Mouse (Mus musculus) heart, embryonic 12.5 days (tissue): ENCODE results near the gene Nploc4. TPM values are rescaled to one million over a fixed set of nuclear protein-coding genes. Genes with fewer than 3 reads are reported as not detected.

Experiments
- ATAC-seq: fragments of 200-750 bp; cut with Nextera tagmentation; 2 replicates; pipeline ENCODE4 v1.8.0; 2017; ENCODE audit warnings: moderate TSS enrichment, moderate library complexity; ENCODE audit not compliant: insufficient number of reproducible peaks, low FRiP score
- H3K27ac ChIP-seq: fragments of 300-500 bp; sonication (generic); 2 replicates; pipeline ENCODE4 v1.5.1; 2016; ENCODE audit warnings: mild to moderate bottlenecking, moderate library complexity; ENCODE audit not compliant: poor library complexity, severe bottlenecking
- H3K27me3 ChIP-seq: fragments of 300-500 bp; sonication (generic); replicated peaks from 2 replicates; pipeline ENCODE4 v1.6.1; 2016; ENCODE audit warnings: mild to moderate bottlenecking, moderate library complexity
- H3K36me3 ChIP-seq: fragments of 300-500 bp; sonication (generic); 2 replicates; pipeline ENCODE4 v1.6.1; 2016; ENCODE audit warnings: mild to moderate bottlenecking, moderate library complexity
- H3K4me1 ChIP-seq: fragments of 300-500 bp; sonication (generic); replicated peaks from 2 replicates; pipeline ENCODE4 v1.6.1; 2016; ENCODE audit warnings: mild to moderate bottlenecking
- H3K4me2 ChIP-seq: fragments of 300-500 bp; sonication (generic); 2 replicates; pipeline ENCODE4 v1.6.1; 2016; ENCODE audit warnings: mild to moderate bottlenecking, moderate library complexity
- H3K4me3 ChIP-seq: fragments of 300-500 bp; sonication (generic); 2 replicates; pipeline ENCODE4 v1.5.1; 2016; ENCODE audit warnings: mild to moderate bottlenecking
- H3K9ac ChIP-seq: fragments of 300-500 bp; sonication (generic); 2 replicates; pipeline ENCODE4 v1.6.1; 2016; ENCODE audit warnings: mild to moderate bottlenecking, moderate library complexity
- H3K9me3 ChIP-seq: fragments of 300-500 bp; sonication (generic); replicated peaks from 2 replicates; pipeline ENCODE4 v1.6.1; 2016; ENCODE audit warnings: mild to moderate bottlenecking, moderate library complexity
- WGBS: fragments of 180-500 bp; shearing (Covaris S2); methylation state at CpG from one replicate; pipeline ENCODE4 v1.1.7; 2016; 5-methylcytosine and 5-hydroxymethylcytosine counted together
- polyA plus RNA-seq: library from polyadenylated mRNA; unstranded; fragments of >200 nt; fragmentation: Nextera tagmentation; extraction: Ambion mirVana; gene quantifications from 2 replicates; pipeline ENCODE4 v1.2.1, GENCODE M21; 2016

Nploc4 gene
- polyA plus RNA-seq, 1 experiment from 2014 or later: 43.2 TPM

- H3K4me1 ChIP-seq: peaks cover 16% of the 10 kb centered on the region
- no peak overlapping the region for H3K27ac ChIP-seq
- WGBS: 64% methylated on average over 6 of the region's 6 CpGs
- no peaks in the 10 kb centered on the region for H3K9me3 ChIP-seq
- peaks cover 48% of the 10 kb centered on the region for H3K36me3 ChIP-seq
- H3K27me3 ChIP-seq: no peaks in the 10 kb centered on the region
- H3K4me2 ChIP-seq: peak overlapping the region; percentile 92
- no peak for ATAC-seq
- H3K4me3 ChIP-seq: peak overlapping the region; percentile 82
- H3K9ac ChIP-seq: peak overlapping the region; percentile 92
These were observed 21.5 kb upstream of the Nploc4 start for GRCm38 (mm10) chr11:120458847-120459597.

GRCm38 (mm10) chr11:120457772-120458751 lies 20.6 kb upstream of the Nploc4 start, which contains the start of the genes Oxld1 and Ccdc137:
TSS of gene Oxld1 (minus strand) at chr11:120458068.
TSS of gene Ccdc137 (plus strand) at chr11:120458115.
- WGBS: 3% methylated on average over 62 of the region's 62 CpGs

GRCm38 (mm10) chr11:120457370-120457769 lies 19.9 kb upstream of the Nploc4 start:
- Histone ChIP-seq H3K4me2 (peak overlapping the region; percentile 92), H3K4me1 (peaks cover 16% of the 10 kb centered on the region), H3K9ac (peak overlapping the region; percentile 92), H3K9me3 (no peaks in the 10 kb centered on the region), H3K27me3 (no peaks in the 10 kb centered on the region), H3K27ac (peak overlapping the region; percentile 92), H3K4me3 (peak overlapping the region; percentile 82), H3K36me3 (peaks cover 34% of the 10 kb centered on the region)
- WGBS: 16% methylated on average over 14 of the region's 14 CpGs
- 0 out of 2 replicates have a peak, but pooled peaks have one; percentile 46 for ATAC-seq

More at GRCm38 (mm10) chr11:120457772-120458751, 20.6 kb upstream of the Nploc4 start, which contains the start of the genes Oxld1 and Ccdc137:
- Histone ChIP-seq H3K27me3 (no peaks in the 10 kb centered on the region), H3K27ac (peak within 1 kb of the TSS; percentile 92), H3K4me1 (peaks cover 16% of the 10 kb centered on the region), H3K9ac (peak within 1 kb of the TSS; percentile 92), H3K4me3 (peak within 1 kb of the TSS; percentile 82), H3K9me3 (no peaks in the 10 kb centered on the region), H3K36me3 (peaks cover 39% of the 10 kb centered on the region), H3K4me2 (peak within 1 kb of the TSS; percentile 92)
- peak; percentile 87 for ATAC-seq

GRCm38 (mm10) chr11:120455413-120455812 lies 17.9 kb upstream of the Nploc4 start:
- Histone ChIP-seq H3K4me2 (no peak overlapping the region), H3K27me3 (no peaks in the 10 kb centered on the region), H3K9me3 (no peaks in the 10 kb centered on the region), H3K9ac (no peak overlapping the region), H3K36me3 (peaks cover 15% of the 10 kb centered on the region), H3K27ac (no peak overlapping the region), H3K4me3 (no peak overlapping the region), H3K4me1 (peaks cover 16% of the 10 kb centered on the region)
- ATAC-seq: no peak
- WGBS: 93% methylated on average over 7 of the region's 7 CpGs

GRCm38 (mm10) chr11:120454965-120455364 lies 17.5 kb upstream of the Nploc4 start:
- Histone ChIP-seq H3K36me3 (peaks cover 12% of the 10 kb centered on the region), H3K4me2 (no peak overlapping the region), H3K27me3 (no peaks in the 10 kb centered on the region), H3K4me1 (peaks cover 16% of the 10 kb centered on the region), H3K4me3 (no peak overlapping the region), H3K27ac (no peak overlapping the region), H3K9me3 (no peaks in the 10 kb centered on the region), H3K9ac (no peak overlapping the region)
- 89% methylated on average over 4 of the region's 4 CpGs for WGBS
- ATAC-seq: no peak

- no peak within 1 kb of the TSS for H3K4me3 ChIP-seq
- H3K9me3 ChIP-seq: no peaks in the 10 kb centered on the region
- ATAC-seq: no peak
- 74% methylated on average over 4 of the region's 4 CpGs for WGBS
- H3K27me3 ChIP-seq: no peaks in the 10 kb centered on the region
- H3K9ac ChIP-seq: no peak within 1 kb of the TSS
- no peak within 1 kb of the TSS for H3K4me2 ChIP-seq
- H3K27ac ChIP-seq: no peak within 1 kb of the TSS
- H3K36me3 ChIP-seq: peaks cover 4% of the 10 kb centered on the region; the same call in 1 of the 2 replicates
- H3K4me1 ChIP-seq: peaks cover 5% of the 10 kb centered on the region
These were observed 15.8 kb upstream of the Nploc4 start, which contains the start of gene Pde6g for GRCm38 (mm10) chr11:120453306-120453705. TSS of gene Pde6g (minus strand) at chr11:120453500.

- no peak overlapping the region for H3K9ac ChIP-seq
- WGBS: 59% methylated on average over 3 of the region's 3 CpGs
These were observed 14.7 kb upstream of the Nploc4 start for GRCm38 (mm10) chr11:120452246-120452645.

GRCm38 (mm10) chr11:120447179-120447578 lies 9.7 kb upstream of the Nploc4 start:
- H3K4me2 ChIP-seq: no peak overlapping the region
- no peaks in the 10 kb centered on the region for H3K36me3 ChIP-seq
- no peak for ATAC-seq
- H3K27ac ChIP-seq: no peak overlapping the region
- no peak overlapping the region for H3K4me3 ChIP-seq
- peaks cover 8% of the 10 kb centered on the region; the same call in 1 of the 2 replicates for H3K4me1 ChIP-seq
- H3K9me3 ChIP-seq: no peaks in the 10 kb centered on the region
- H3K9ac ChIP-seq: no peak overlapping the region
- 75% methylated on average over 7 of the region's 7 CpGs for WGBS
- no peaks in the 10 kb centered on the region for H3K27me3 ChIP-seq

More at GRCm38 (mm10) chr11:120452246-120452645, 14.7 kb upstream of the Nploc4 start:
- Histone ChIP-seq H3K9me3 (no peaks in the 10 kb centered on the region), H3K4me1 (peaks cover 9% of the 10 kb centered on the region), H3K4me3 (no peak overlapping the region), H3K27ac (no peak overlapping the region), H3K36me3 (peaks cover 4% of the 10 kb centered on the region; the same call in 1 of the 2 replicates), H3K27me3 (no peaks in the 10 kb centered on the region), H3K4me2 (no peak overlapping the region)
- ATAC-seq: no peak

- Histone ChIP-seq H3K9me3 (no peaks in the 10 kb centered on the region), H3K27me3 (no peaks in the 10 kb centered on the region), H3K36me3 (no peaks in the 10 kb centered on the region), H3K9ac (no peak overlapping the region), H3K4me1 (peaks cover 8% of the 10 kb centered on the region; the same call in 1 of the 2 replicates), H3K4me3 (no peak overlapping the region), H3K4me2 (no peak overlapping the region), H3K27ac (no peak overlapping the region)
- no peak for ATAC-seq
- 47% methylated on average over 3 of the region's 3 CpGs for WGBS
These were observed 8.0 kb upstream of the Nploc4 start for GRCm38 (mm10) chr11:120445475-120445874.

- H3K36me3 ChIP-seq: no peaks in the 10 kb centered on the region
- no peak overlapping the region for H3K4me3 ChIP-seq
- H3K27me3 ChIP-seq: no peaks in the 10 kb centered on the region
- no peak overlapping the region for H3K27ac ChIP-seq
- no peak overlapping the region for H3K4me2 ChIP-seq
- 61% methylated on average over 6 of the region's 6 CpGs for WGBS
- no peaks in the 10 kb centered on the region for H3K9me3 ChIP-seq
- peaks cover 8% of the 10 kb centered on the region; the same call in 1 of the 2 replicates for H3K4me1 ChIP-seq
- no peak overlapping the region for H3K9ac ChIP-seq
- no peak for ATAC-seq
These were observed 6.6 kb upstream of the Nploc4 start for GRCm38 (mm10) chr11:120444106-120444505.
